Mouse (Mus musculus) naive thymus-derived CD4-positive, alpha-beta T cell, adult 5 months (primary cell): ENCODE measurements around the gene Ube2dnl2. TPM values are rescaled to one million over a fixed set of nuclear protein-coding genes. Genes with fewer than 3 reads are reported as not detected.

Experiments
- polyA plus RNA-seq: library from polyadenylated mRNA; unstranded; fragments of 100-300 nt; shearing (Covaris generic); gene quantifications from one replicate; pipeline ENCODE4 v1.2.1, GENCODE M21; 2017

Gene Ube2dnl2
- polyA plus RNA-seq: not detected

GRCm38 (mm10) chrX:114907282-114907681 is at the start of gene Ube2dnl2:
Gene Ube2dnl2, plus strand, starts transcription at chrX:114907582.

GRCm38 (mm10) chrX:114904712-114905111 is 2.7 kb upstream of the Ube2dnl2 start, which contains the start of gene Ube2dnl1:
Gene Ube2dnl1, plus strand, starts transcription at chrX:114905012.

Other genes with a start within 250 kb of the Ube2dnl2 start
- not detected for gene Ube2dnl1, start 2.6 kb upstream of the Ube2dnl2 start, polyA plus RNA-seq